Mouse (Mus musculus) intestine, embryonic 15.5 days (tissue): ENCODE measurements at regions not wholly inside any gene's neighbourhood (a gene's known extent, or its start where the extent isn't known, plus 50 kb on each side); places are given as distances from the start of the nearest gene placed in this dataset.

Experiments
- ATAC-seq: fragments of 200-750 bp; cut with Nextera tagmentation; 2 replicates; pipeline ENCODE4 v1.8.0; 2017; ENCODE audit warnings: moderate TSS enrichment, moderate library complexity
- H3K27ac ChIP-seq: fragments of 300-500 bp; sonication (generic); 2 replicates; pipeline ENCODE4 v1.5.1; 2015; ENCODE audit warnings: mild to moderate bottlenecking, inconsistent platforms
- H3K27me3 ChIP-seq: fragments of 300-500 bp; sonication (generic); replicated peaks from 2 replicates; pipeline ENCODE4 v1.6.1; 2015; ENCODE audit warnings: inconsistent platforms
- H3K36me3 ChIP-seq: fragments of 300-500 bp; sonication (generic); 2 replicates; pipeline ENCODE4 v1.6.1; 2015; ENCODE audit warnings: inconsistent platforms
- H3K4me1 ChIP-seq: fragments of 300-500 bp; sonication (generic); replicated peaks from 2 replicates; pipeline ENCODE4 v1.6.1; 2015; ENCODE audit warnings: inconsistent platforms
- H3K4me2 ChIP-seq: fragments of 300-500 bp; sonication (generic); replicated peaks from 2 replicates; pipeline ENCODE4 v1.6.1; 2015; ENCODE audit warnings: mild to moderate bottlenecking, inconsistent platforms
- H3K4me3 ChIP-seq: fragments of 300-500 bp; sonication (generic); replicated peaks from 2 replicates; pipeline ENCODE4 v1.5.1; 2015; ENCODE audit warnings: inconsistent platforms
- H3K9ac ChIP-seq: fragments of 300-500 bp; sonication (generic); 2 replicates; pipeline ENCODE4 v1.6.1; 2015; ENCODE audit warnings: inconsistent platforms
- H3K9me3 ChIP-seq: fragments of 300-500 bp; sonication (generic); 2 replicates; pipeline ENCODE4 v1.6.1; 2016; ENCODE audit warnings: inconsistent platforms
- WGBS: fragments of 180-500 bp; shearing (Covaris S2); methylation state at CpG from one replicate; pipeline ENCODE4 v1.1.7; 2015; 5-methylcytosine and 5-hydroxymethylcytosine counted together

GRCm38 (mm10) chr5:64736985-64737384, 66.2 kb upstream of the Klf3 start:
- no peak overlapping the region for H3K4me2 ChIP-seq
- no peak overlapping the region for H3K9ac ChIP-seq
- no peaks in the 10 kb centered on the region for H3K9me3 ChIP-seq
- no peak overlapping the region for H3K4me3 ChIP-seq
- H3K4me1 ChIP-seq: peaks cover 14% of the 10 kb centered on the region
- H3K27me3 ChIP-seq: no peaks in the 10 kb centered on the region
- no peaks in the 10 kb centered on the region for H3K36me3 ChIP-seq
- ATAC-seq: no peak
- no peak overlapping the region for H3K27ac ChIP-seq

GRCm38 (mm10) chr5:64738096-64738780, 65.0 kb upstream of the Klf3 start:
- H3K4me1 ChIP-seq: peaks cover 14% of the 10 kb centered on the region
- H3K9me3 ChIP-seq: no peaks in the 10 kb centered on the region
- H3K9ac ChIP-seq: no peak overlapping the region
- no peaks in the 10 kb centered on the region for H3K27me3 ChIP-seq
- no peak for ATAC-seq
- 0 out of 2 replicates have a peak overlapping the region, but pooled peaks have one; percentile 3 for H3K27ac ChIP-seq
- peak overlapping the region; percentile 7; the same call in 1 of the 2 replicates for H3K4me2 ChIP-seq
- 30% methylated on average over 11 of the region's 11 CpGs for WGBS
- no peaks in the 10 kb centered on the region for H3K36me3 ChIP-seq
- no peak overlapping the region for H3K4me3 ChIP-seq

GRCm38 (mm10) chr5:64738781-64739310, 64.3 kb upstream of the Klf3 start:
- H3K27me3 ChIP-seq: no peaks in the 10 kb centered on the region
- H3K36me3 ChIP-seq: no peaks in the 10 kb centered on the region
- H3K27ac ChIP-seq: 0 out of 2 replicates have a peak overlapping the region, but pooled peaks have one; percentile 3
- ATAC-seq: peak; percentile 44
- no peak overlapping the region for H3K9ac ChIP-seq
- H3K4me2 ChIP-seq: peak overlapping the region; percentile 7; the same call in 1 of the 2 replicates
- H3K4me3 ChIP-seq: no peak overlapping the region
- WGBS: 35% methylated on average over 10 of the region's 10 CpGs
- H3K4me1 ChIP-seq: peaks cover 14% of the 10 kb centered on the region
- H3K9me3 ChIP-seq: no peaks in the 10 kb centered on the region

- H3K9ac ChIP-seq: no peak overlapping the region
- H3K36me3 ChIP-seq: no peaks in the 10 kb centered on the region
- peaks cover 14% of the 10 kb centered on the region for H3K4me1 ChIP-seq
- 17% methylated on average over 15 of the region's 15 CpGs for WGBS
- H3K9me3 ChIP-seq: no peaks in the 10 kb centered on the region
- no peak overlapping the region for H3K4me3 ChIP-seq
- H3K27ac ChIP-seq: peak overlapping the region; percentile 38
- peak; percentile 79 for ATAC-seq
- no peaks in the 10 kb centered on the region for H3K27me3 ChIP-seq
- H3K4me2 ChIP-seq: no peak overlapping the region
Measured at GRCm38 (mm10) chr5:64739311-64740261, 63.6 kb upstream of the Klf3 start.

- Histone ChIP-seq H3K9ac (no peak overlapping the region), H3K27ac (no peak overlapping the region), H3K4me1 (peaks cover 8% of the 10 kb centered on the region), H3K36me3 (no peaks in the 10 kb centered on the region), H3K9me3 (no peaks in the 10 kb centered on the region), H3K4me2 (no peak overlapping the region), H3K27me3 (no peaks in the 10 kb centered on the region), H3K4me3 (no peak overlapping the region)
- WGBS: 90% methylated on average over 4 of the region's 4 CpGs
- no peak for ATAC-seq
Measured at GRCm38 (mm10) chr5:64744041-64744440, 59.1 kb upstream of the Klf3 start.

- no peak overlapping the region for H3K4me3 ChIP-seq
- H3K36me3 ChIP-seq: no peaks in the 10 kb centered on the region
- no peak overlapping the region for H3K4me2 ChIP-seq
- no peak overlapping the region for H3K9ac ChIP-seq
- no peak overlapping the region for H3K27ac ChIP-seq
- H3K9me3 ChIP-seq: no peaks in the 10 kb centered on the region
- H3K27me3 ChIP-seq: no peaks in the 10 kb centered on the region
- peaks cover 6% of the 10 kb centered on the region; the same call in 1 of the 2 replicates for H3K4me1 ChIP-seq
- ATAC-seq: no peak
- WGBS: 82% methylated on average over 5 of the region's 5 CpGs
Measured at GRCm38 (mm10) chr5:64744455-64744854, 58.7 kb upstream of the Klf3 start.

GRCm38 (mm10) chr5:64747461-64747860, 55.7 kb upstream of the Klf3 start:
- Histone ChIP-seq H3K9ac (no peak overlapping the region), H3K9me3 (no peaks in the 10 kb centered on the region), H3K36me3 (no peaks in the 10 kb centered on the region), H3K4me1 (0 out of 2 replicates have a peak, but pooled peaks cover 4% of the 10 kb centered on the region), H3K4me2 (no peak overlapping the region), H3K27me3 (no peaks in the 10 kb centered on the region), H3K27ac (no peak overlapping the region), H3K4me3 (no peak overlapping the region)
- 80% methylated on average over 1 of the region's 1 CpGs for WGBS
- no peak for ATAC-seq

GRCm38 (mm10) chr5:64749415-64750166, 53.6 kb upstream of the Klf3 start:
- Histone ChIP-seq H3K27me3 (no peaks in the 10 kb centered on the region), H3K4me1 (0 out of 2 replicates have a peak, but pooled peaks cover 4% of the 10 kb centered on the region), H3K27ac (no peak overlapping the region), H3K4me2 (no peak overlapping the region), H3K36me3 (no peaks in the 10 kb centered on the region), H3K4me3 (no peak overlapping the region), H3K9me3 (no peaks in the 10 kb centered on the region), H3K9ac (no peak overlapping the region)
- 71% methylated on average over 14 of the region's 14 CpGs for WGBS
- peak; percentile 27; the same call in 1 of the 2 replicates for ATAC-seq

- peak; percentile 88 for ATAC-seq
- Histone ChIP-seq H3K9ac (no peak overlapping the region), H3K27ac (no peak overlapping the region), H3K9me3 (no peaks in the 10 kb centered on the region), H3K36me3 (no peaks in the 10 kb centered on the region), H3K4me3 (no peak overlapping the region), H3K27me3 (no peaks in the 10 kb centered on the region), H3K4me1 (0 out of 2 replicates have a peak, but pooled peaks cover 4% of the 10 kb centered on the region), H3K4me2 (no peak overlapping the region)
- WGBS: 78% methylated on average over 3 of the region's 3 CpGs
Measured at GRCm38 (mm10) chr5:64750406-64750805, 52.8 kb upstream of the Klf3 start.

GRCm38 (mm10) chr5:64750976-64751656, 52.1 kb upstream of the Klf3 start:
- no peaks in the 10 kb centered on the region for H3K36me3 ChIP-seq
- no peak overlapping the region for H3K9ac ChIP-seq
- WGBS: 30% methylated on average over 7 of the region's 7 CpGs
- H3K4me2 ChIP-seq: no peak overlapping the region
- ATAC-seq: peak; percentile 57
- H3K4me3 ChIP-seq: no peak overlapping the region
- no peaks in the 10 kb centered on the region for H3K9me3 ChIP-seq
- H3K27ac ChIP-seq: peak overlapping the region; percentile 56; the same call in 1 of the 2 replicates
- 0 out of 2 replicates have a peak, but pooled peaks cover 4% of the 10 kb centered on the region for H3K4me1 ChIP-seq
- no peaks in the 10 kb centered on the region for H3K27me3 ChIP-seq

- no peak overlapping the region for H3K27ac ChIP-seq
- no peaks in the 10 kb centered on the region for H3K36me3 ChIP-seq
- H3K27me3 ChIP-seq: no peaks in the 10 kb centered on the region
- H3K4me2 ChIP-seq: no peak overlapping the region
- H3K4me1 ChIP-seq: 0 out of 2 replicates have a peak, but pooled peaks cover 4% of the 10 kb centered on the region
- no peak for ATAC-seq
- no peak overlapping the region for H3K4me3 ChIP-seq
- WGBS: 59% methylated on average over 7 of the region's 7 CpGs
- no peaks in the 10 kb centered on the region for H3K9me3 ChIP-seq
- no peak overlapping the region for H3K9ac ChIP-seq
Measured at GRCm38 (mm10) chr5:64753142-64753750, 49.9 kb upstream of the Klf3 start.
